Mouse (Mus musculus) cerebellum, adult 18-20 months (tissue): Measurements from ENCODE around the gene Usf1.

Experiments
- DNase-seq, 2 experiments: peaks; one replicate each; pipeline ENCODE4 v3.0.0; 2021

The Usf1 gene

GRCm38 (mm10) chr1:171457568-171457967 is 46.5 kb downstream of the Usf1 start:
- DNase-seq, result no peak

GRCm38 (mm10) chr1:171459791-171460190 is 48.7 kb downstream of the Usf1 start:
- no peak for DNase-seq

GRCm38 (mm10) chr1:171460551-171461503 is 49.7 kb downstream of the Usf1 start:
- DNase-seq, result no peak

GRCm38 (mm10) chr1:171463133-171463532 is 52.0 kb downstream of the Usf1 start:
- no peak for DNase-seq

- DNase-seq, result no peak
Observed at GRCm38 (mm10) chr1:171465749-171466412, 54.8 kb downstream of the Usf1 start.

GRCm38 (mm10) chr1:171466565-171466964 is 55.5 kb downstream of the Usf1 start:
- DNase-seq, result no peak
